Mouse (Mus musculus) lung, postnatal 4 days (tissue): ENCODE results near the gene Ikzf1.

Experiments used
- DNase-seq, 2 experiments: peaks; one replicate each; pipeline ENCODE4 v3.0.0; 2021

Gene Ikzf1

DNA sequence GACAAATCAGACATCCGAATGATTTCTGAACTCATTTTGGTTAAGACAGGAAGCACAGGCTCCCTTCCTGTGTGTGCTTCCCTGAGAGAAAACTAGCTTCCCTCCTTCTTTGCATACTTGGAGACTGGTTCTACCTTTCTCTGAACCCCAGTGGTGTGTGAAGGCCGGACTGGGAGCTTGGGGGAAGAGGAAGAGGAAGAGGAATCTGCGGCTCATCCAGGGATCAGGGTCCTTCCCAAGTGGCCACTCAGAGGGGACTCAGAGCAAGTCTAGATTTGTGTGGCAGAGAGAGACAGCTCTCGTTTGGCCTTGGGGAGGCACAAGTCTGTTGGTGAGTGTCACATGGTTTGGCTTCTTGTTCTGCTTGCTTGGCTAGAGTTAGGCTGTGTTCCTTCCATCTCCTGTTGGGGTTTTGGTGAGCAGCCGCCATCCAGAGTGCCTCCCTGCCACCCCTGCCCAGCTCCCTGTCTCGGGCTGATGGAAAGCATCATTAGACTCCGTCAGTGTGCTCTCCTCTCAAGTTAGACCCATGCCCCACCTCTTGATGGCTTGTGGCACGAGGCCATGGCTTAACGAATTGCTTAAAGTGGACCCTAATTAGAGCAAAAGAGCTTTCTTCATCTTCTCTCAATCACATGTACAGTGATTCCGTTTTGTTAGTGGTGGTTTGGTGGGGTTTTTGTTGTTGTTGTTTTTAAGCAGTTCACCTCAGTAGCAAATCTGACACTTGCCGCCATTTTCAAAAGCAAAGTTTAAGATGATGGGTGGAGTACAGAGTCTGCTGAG is 5.4 kb downstream of the Ikzf1 start:
- DNase-seq: peak in 1 of 2 experiments; percentile 29

DNA sequence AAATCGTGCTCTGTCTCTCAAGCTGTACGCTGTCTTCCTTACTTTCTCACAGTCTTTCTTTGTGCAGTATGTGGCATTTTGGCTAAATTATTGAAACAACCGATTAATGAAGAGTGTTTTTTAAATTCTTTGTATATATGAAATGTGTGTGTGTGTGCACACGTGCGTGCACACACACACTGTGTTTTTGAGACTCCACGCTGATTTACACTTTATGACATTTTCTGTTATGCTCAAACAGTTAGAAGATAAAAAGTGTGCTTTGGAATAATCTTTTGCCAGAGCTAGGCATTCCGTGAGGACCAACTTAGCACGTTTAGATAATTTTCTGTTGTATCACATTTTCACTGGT is 6.0 kb downstream of the Ikzf1 start:
- no peak for DNase-seq

DNA sequence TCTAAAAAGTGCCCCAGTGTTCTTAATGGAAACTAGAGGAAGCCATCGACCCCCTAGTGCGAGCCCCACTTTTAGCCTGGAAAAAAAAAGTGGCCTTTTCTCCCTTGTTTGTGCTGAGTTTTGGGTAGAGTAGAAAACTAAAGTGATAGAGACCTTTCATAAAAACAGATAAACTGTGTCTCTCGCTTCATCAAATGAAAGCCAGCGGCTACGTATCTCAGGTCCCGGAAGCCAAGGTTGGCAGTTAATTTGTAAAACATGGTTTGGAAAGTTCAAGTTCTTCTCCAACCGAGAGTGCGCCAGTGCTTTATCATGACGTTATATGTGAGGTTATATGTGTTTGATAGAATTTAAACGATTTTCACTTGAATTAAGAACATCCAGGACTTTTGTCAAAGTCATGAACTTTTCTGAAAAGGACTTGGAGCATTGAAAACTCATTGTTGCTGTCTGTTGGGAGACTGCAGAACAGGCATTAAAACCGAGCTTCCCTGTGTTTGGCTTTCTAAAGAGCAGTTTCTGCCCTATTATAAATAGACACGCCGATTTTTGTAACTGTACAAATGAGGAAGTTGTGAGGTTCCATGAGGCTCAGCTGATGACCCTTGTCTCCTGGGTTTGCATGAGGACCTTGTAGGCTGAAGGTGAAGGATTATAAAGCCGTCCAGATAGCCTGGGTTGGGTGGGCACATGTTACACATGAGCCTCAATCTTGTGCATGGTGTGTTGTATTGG is 6.7 kb downstream of the Ikzf1 start:
- DNase-seq: no peak

DNA sequence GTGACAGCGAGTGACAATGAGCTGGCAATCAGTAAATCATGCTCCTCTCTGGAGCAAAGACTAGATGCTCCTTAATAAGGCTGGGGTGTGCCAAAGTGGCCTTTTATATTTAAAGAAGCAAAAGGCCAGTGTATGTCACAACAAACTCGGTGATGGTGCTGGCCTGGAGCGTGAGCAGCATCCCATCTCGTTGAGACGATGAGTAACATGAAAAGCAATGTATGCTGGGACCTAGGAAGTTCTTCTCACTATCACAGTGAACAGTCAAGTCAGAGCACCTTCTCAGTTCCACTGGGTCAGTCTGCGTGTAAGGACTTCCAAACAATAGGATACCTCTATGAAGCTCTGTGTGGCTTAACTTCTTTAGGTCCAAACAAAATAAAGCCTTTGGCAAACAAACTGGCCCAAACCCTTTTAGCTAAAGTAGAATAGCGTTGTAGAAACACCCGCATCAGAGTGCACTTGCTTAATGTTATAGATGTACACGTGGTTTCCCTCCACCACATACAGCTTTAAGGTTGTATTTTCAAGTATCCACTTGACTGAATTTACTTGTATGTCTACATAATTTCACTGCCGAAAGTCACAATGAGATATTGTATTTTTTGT is 7.9 kb downstream of the Ikzf1 start:
- no peak for DNase-seq

DNA sequence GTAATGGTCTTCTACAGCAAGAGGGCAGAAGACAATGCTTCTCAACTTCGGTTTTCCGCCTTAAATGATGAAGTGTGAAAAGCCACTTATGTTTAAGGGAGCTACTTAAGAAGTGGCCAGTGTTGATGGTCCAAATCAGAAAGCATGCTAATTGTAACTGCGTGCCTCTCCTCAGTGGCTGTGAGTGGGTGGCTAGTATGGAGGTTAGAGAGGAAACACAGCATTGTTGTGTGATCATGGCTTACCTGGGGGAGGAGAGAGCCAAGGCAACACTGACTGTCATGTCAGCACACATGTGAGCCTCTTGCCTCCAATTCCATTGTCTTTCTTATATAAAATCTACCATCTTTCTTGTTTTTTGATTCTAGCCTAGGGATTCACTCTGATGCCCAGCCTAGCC is 8.6 kb downstream of the Ikzf1 start:
- DNase-seq: no peak

DNA sequence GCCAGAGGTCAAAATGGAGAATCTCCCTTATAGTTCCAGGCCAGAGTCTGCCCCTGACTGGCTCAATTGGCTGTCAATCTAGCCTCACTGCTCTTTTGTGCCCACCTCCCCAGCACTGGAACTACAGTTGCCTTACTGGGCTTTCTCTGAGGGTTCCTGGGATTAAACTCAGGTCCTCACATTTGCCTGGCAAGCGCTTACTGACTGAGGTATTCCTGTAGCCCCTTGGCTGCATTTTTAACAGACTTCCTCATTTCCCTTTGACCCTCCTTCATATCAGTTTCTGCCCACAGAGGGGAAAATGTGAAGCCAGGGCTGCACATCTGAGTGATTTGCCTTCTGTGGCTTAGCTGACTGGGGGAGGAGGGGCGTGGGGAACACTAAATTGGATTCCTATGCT is 9.3 kb downstream of the Ikzf1 start:
- no peak for DNase-seq

DNA sequence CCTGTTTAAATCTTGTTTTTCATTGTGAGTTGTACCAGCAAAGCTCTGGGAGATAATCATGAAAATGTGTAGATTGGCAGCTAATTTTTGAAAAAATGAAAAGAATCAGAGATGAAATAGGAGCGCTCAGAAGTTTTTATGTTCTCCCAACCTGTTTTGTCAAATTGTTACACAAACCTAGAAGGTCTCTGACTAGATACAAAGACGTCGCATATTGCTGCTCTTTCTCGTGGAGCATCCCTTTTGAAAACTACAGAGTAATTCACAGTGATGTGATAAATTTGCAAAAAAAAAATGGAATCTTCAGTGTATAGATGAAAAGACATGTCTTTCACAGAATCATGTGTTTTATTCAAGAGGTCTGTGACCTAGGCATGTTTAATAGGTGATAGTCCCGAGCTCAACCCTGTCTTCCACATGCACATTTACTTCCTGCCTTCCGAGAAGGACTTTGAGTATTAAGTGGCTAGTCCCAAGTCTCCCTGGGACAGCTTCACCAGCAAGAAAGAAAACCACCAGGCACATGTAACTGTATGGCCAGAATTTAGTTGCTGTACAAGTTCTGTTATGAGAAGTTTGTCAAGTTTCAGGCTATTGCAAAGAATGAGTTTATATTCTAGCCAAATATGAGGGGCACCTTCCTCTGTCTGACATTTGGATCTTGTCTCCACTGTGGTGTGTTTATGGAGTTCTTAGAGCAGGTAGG is 9.8 kb downstream of the Ikzf1 start:
- DNase-seq: no peak

DNA sequence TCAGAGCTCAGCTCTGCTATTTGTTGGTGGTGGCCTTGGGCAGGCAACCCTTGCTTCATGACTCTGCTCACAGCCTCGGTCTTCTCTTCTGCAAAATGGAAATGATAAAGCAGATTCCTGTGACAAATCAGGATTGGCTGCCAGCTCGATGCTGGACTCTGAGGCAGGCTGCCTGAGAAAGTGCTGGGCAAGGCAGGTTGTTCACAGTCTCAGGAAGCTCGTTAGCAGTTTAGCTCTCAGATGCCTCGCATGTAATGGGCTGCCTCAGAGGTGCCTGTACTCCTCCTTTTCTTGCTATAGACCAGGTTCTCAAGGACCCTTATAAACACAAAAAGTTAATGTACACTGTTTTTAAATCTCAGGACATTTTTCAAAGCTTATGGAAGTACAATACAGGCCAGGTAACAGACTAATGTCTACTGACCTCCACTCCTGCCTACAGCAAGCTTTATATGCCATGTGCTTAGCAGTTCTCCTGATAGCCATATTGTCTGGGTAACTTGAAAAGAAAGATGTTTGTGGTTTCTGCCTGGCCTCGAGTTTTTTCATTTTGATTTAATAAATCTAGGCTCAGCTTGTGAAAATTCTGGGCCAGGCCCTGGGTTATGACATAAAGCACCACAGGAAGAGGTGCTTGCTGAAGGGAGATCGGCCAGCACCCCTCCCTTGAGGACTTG is 10.5 kb downstream of the Ikzf1 start:
- DNase-seq: no peak

DNA sequence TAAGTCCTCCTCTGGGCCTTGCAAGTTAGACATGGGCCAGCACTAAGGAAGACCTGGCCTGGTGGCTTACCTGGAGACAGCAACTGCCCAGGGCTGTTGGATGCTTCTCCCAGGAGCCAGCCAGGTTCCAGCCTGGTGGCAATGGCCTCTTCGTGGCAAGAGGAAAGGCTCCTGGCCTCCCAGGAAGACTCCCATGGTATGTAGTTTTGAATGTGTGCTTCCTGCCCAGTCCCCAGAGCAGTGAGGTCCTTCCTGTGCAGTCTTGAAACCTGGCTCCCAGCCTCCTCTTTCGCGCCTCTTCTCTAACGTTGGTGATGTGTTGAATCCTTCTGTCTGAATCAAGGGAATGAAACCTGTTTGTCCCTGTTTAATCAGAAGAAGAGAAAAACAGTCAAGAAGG is 11.1 kb downstream of the Ikzf1 start:
- no peak for DNase-seq

DNA sequence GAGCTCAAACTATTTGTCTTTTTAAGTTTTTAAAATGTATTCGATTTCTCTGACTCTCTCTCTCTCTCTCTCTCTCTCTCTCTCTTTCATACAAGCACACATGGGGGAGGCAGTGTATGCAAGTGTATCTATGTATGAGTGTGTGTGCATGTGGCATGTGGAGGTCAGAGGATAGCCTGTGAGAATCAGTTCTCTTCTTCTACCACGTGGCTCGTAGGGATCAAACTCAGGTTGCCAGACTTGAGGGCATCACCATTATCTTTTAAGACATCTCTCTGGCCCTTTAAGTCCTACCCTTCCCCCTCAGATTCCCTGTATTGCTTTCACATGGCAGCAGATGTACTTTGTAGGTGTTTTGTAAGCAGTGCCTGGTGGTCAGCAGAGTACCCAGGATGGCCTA is 12.0 kb downstream of the Ikzf1 start:
- no peak for DNase-seq

DNA sequence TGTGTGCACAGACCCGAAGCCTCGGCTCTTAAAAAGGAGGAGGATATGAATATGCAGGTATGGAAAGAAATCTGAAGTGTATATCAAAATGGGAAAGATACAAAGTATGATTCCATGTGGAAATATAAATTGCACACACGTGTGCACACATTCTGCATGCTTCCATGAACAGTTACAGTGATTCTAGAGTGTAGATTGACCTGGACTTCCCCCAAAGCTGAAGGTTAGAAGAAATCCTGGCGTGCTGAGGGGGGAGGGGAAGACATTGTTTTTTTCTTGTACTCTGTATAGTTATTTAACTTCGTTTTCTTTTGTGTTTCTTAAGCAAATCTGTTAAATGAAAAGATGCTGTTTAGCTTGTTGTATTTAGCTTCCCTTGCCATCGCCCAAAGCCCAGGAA is 16.6 kb downstream of the Ikzf1 start:
- DNase-seq: no peak

DNA sequence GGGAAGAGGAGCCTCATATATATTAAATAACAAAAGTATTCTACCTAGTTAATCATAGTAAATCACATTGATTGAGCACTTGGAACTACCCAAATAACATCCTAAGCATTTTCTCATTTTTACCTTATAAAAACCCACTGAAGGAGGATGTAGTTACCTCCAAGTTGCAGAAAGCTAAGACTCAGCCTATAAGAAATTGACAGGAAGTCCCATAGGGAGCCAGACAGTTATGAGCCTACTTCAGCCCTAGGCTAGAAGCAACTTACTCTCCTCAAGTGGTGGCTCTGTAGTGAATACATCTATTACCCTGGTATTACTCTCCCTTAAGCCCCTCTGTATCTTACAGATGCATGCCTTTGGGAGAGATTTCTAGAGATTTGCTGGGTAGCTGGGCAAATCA is 19.0 kb downstream of the Ikzf1 start:
- DNase-seq: no peak

DNA sequence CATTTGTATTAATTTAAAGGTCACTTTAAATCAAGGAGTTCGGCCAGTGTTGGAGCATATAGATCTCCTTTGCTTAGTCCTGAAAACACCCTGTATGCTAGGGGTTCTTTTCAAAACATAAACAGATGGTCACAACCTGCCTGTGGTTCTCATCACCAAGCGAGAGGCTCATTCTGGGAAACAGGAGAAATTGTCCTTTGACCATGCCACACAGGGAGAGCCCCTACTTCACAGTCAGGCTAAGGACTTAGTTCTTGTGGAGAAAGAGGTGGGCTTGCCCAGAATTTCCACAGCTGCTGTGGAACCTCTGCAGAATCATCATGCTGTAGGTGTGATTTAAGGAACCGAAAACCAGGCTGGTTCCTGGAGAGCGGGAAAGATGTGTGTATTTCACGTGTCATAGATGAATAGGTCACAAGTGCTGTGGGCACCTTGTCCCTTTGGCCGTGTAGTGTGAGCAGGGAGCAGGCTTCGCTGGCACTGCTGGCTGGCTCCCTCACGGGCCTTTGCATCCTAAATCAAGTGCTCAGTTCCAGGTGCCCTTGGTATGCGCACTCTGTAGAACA is 23.4 kb downstream of the Ikzf1 start:
- no peak for DNase-seq

DNA sequence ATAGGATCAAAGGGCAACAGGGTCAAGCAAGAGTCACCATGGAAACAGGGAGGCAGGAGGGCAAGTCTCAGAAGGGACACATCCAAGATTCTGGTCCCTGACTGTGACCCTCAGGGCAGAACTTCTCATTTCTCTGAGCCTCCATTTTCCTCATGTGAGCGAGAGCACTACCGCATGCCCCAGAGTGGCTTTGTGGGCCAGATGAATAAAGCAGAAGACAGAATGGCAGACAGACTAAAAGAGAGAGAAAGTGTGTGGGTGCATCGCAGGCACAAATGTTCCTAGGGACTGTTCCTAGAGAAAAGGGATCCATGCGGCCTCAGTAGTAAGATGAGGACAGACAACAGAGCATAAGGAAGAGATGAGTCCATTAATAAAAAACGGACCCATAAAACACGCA is 24.5 kb downstream of the Ikzf1 start:
- DNase-seq: no peak

DNA sequence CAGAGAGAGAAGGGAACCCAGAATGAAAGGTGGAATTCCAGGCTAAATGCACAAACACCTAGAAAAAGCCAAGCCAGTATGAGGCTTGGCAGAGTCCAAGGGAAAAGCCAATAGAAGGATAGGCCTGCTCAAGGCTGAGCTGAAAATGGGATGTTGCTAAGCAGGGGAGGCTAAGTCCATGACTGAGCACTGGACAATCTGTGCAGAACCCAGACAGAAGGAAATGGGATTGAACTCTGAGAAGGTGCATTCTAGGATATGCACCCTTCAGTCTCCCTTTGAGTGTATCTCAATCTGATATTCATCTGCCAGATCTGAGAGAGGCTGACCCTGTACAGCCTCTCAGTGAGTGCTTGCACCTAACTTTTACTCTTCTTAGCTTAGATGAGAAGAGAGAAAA is 25.9 kb downstream of the Ikzf1 start:
- DNase-seq: no peak

DNA sequence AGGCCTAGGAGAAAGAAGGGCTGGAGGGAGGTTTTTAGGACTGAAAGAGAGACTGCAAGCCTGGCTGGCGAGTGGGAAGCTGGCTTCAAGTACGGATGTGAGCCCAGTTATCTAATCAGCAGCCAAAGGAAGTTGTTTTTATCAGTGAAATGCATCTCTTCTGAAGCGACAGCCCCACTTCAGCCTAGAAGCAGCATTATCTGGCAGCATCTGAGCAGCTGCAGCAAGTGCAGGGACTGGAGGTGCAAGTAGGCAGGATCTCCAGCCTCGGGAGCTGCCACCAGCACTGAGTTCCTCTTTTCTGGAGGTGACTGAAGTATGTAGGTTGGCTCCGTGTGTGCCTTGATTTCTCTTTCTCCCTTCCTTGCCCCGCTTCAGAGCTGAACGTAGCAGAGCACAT is 26.9 kb downstream of the Ikzf1 start:
- DNase-seq: no peak

DNA sequence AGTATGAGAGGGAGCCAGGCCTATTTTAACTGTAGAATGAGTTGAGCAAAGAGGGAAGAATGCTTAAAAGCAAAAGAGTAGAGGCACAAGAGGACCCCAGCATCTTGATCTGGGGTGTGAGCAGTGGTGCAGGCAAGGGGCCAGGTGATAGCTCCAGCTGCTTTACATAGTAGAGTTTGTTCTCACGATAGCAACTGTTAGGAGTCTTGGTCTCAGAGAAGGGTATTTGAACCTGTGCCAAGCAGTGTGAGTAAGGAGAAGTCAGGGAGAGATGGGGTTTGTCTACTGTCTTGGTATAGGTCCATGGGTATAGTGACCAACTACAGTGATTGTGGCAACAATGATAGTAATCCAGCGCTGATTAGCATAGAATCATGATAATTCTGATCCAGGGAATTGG is 29.9 kb downstream of the Ikzf1 start:
- DNase-seq: no peak

DNA sequence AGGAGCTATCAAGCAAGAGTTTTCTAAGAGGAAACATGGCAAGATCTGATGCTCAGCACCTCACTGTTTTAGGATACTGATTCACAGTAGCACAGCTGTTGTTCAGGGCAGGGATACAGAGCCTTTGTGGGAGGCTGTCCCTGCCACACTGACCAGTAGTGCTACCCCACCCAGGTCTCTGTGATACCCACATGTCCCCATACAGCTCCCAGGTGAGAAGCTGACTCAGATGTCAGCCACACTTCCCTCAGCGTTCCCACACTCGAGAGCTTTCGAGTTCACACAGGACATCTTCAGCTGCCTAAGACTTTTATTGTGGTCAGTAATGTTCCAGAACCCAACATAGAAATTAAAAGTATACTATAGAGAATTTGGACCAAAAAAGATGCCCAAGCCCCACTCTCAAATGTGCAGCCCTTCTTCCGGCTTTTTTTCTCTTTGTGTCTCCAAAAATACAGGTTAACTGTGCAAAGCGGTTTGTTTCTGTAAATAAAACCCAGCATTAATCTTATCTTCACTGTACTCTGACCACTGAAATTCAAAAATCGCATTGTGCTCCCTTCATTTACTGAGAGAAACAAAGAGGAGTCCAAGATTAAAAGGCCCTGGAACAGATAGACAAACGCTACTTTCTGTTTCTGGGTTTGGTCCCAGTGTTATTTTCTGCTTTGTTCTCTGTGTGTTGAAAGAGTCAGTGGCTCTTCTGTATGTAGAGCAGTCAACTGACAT is 31.3 kb downstream of the Ikzf1 start:
- no peak for DNase-seq

DNA sequence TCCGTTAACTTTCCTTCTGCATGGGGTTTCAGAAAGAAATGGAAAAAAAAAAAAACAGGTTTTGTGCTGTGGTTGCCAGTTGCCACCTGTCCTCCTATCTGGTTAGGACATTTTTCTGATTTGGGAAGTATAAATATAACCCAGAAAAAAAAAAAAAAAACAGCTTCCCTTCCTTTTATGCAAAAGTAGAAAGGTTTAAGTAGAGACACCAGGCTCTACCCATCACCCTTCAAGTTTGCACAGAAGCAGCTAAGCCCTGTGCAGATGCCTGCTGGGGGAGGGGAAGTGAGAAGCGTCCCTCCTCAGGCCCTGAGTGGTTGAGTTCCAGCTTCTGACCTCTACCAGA is 31.9 kb downstream of the Ikzf1 start:
- DNase-seq: no peak

DNA sequence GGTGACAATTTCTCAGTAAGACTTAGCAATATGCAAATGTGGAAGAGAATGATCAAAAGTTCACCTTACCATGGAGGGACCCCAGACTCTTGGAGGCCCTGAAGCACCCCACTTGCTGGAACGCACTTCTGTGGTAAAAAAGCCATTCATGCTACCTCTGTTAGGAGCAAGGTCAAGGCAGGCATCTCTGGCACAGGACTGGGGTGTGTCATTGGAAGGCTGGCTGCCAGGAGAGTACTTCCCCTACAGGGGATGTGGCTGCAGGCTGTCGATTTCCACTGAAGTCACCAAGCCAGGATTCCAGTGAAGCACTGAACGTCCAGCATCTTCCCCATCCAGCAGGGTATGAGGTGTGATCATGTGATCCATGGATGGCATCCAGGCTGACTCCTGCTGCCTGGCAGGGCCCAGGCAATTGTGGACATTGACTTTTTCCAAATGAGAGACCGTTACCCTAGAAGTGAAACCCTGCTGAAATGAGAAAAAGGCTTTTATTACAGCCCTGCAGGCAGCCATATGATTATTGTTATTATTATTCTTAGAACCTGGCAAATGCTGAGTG is 32.9 kb downstream of the Ikzf1 start:
- DNase-seq: no peak

DNA sequence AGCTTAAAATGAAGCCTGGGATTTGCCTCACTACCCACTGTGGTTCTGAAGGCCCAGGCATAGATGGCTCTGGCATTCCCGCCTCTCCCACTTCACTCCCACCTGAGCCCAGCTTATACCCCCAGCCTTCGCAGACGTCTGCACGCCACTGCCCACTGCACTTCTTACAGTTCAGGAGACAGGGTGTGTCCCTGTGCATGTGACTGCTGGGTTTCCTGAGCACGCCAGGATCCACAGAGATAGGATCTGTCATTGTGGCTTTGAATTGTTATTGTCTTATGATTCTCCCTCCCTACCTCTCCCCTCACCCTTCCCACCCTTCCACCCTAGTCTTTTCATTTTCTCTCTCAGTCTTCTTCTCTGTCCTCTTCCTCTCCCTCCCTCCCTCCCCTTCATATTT is 34.9 kb downstream of the Ikzf1 start:
- no peak for DNase-seq
